Mouse (Mus musculus) embryonic fibroblast, embryonic 13.5 days (primary cell): Measurements from ENCODE around the gene Thap2.

Source experiments
- CTCF ChIP-seq: IDR thresholded peaks from 2 replicates; pipeline ENCODE4 v1.5.1; 2011; ENCODE audit warnings: mild to moderate bottlenecking, control low read depth, low read length, moderate library complexity, borderline replicate concordance; ENCODE audit not compliant: insufficient read depth
- POLR2A ChIP-seq: IDR thresholded peaks from 2 replicates; pipeline ENCODE4 v1.6.1; 2011; ENCODE audit warnings: low read depth, mild to moderate bottlenecking, control low read depth, low read length, moderate library complexity

- TF ChIP-seq CTCF: no peak
- no peak; the same call in 1 of the 2 replicates for TF ChIP-seq POLR2A
These were observed 51.8 kb downstream of the Thap2 start for GRCm38 (mm10) chr10:115332420-115332952.
